Mouse (Mus musculus): ENCODE measurements around the gene Unc119b. TPM values are rescaled to one million over a fixed set of nuclear protein-coding genes. Genes with fewer than 3 reads are reported as not detected.
A peak's percentile ranks its signal among the peaks of the same experiment; 100 is the strongest.

Gene Unc119b
- 22.2 and 25.4 TPM in 2 replicates for polyA plus RNA-seq (2015; fragmentation: Nextera tagmentation; extraction: Ambion mirVana)

GRCm38 (mm10) chr5:115134234-115135165, at the start of gene Unc119b:
Unc119b (minus strand) TSS chr5:115134975.
- H3K4me3 ChIP-seq (replicated peaks; ENCODE audit: low read length): peak within 1 kb of the TSS; percentile 86
- under 1% methylated on average over 77 of the region's 81 CpGs for WGBS
- H3K27ac ChIP-seq (ENCODE audit: low read length): 0 out of 2 replicates have a peak within 1 kb of the TSS, but pooled peaks have one; percentile 3

DNA sequence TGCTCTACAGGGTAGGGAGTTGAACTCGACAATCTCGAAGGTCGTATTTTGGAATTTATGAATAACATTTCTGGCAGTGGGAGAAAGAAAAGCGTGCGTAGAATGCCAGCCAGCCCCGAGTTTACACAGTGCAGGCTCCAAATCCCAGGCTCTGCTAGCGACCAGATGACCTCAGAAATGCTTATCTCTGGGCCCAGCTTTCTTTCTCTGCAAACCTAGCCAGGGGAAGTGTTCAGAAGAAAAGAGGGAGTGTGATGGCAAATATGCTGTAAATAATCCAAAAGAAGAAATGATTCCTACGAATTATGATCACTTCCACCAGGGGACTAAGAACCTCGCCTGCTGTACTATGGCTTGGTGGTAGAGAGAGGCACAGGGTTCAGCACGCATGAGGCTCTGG, 48.7 kb upstream of the Unc119b start:
- Histone ChIP-seq H3K36me3 (ENCODE audit: control insufficient read depth, insufficient read depth, low read length) (no peaks in the 10 kb centered on the region), H3K4me2 (ENCODE audit: low read depth, low read length) (no peak overlapping the region), H3K27me3 (ENCODE audit: control insufficient read depth, insufficient read depth, low read length) (no peaks in the 10 kb centered on the region), H3K4me3 (replicated peaks; ENCODE audit: low read length) (no peak overlapping the region), H3K9ac (ENCODE audit: low read length) (no peak overlapping the region), H3K27ac (ENCODE audit: low read length) (no peak overlapping the region), H3K4me1 (ENCODE audit: control insufficient read depth, insufficient read depth, low read length) (peaks cover 13% of the 10 kb centered on the region), H3K9me3 (replicated peaks; ENCODE audit: control insufficient read depth, low read length) (no peaks in the 10 kb centered on the region; the same call in 1 of the 2 replicates)
- 39% methylated on average over 10 of the region's 10 CpGs for WGBS
- ATAC-seq (ENCODE audit: insufficient read depth, low FRiP score): no peak

More at GRCm38 (mm10) chr5:115134234-115135165, at the start of gene Unc119b:
- Histone ChIP-seq H3K4me2 (ENCODE audit: low read depth, low read length) (peak within 1 kb of the TSS; percentile 99), H3K27me3 (ENCODE audit: control insufficient read depth, insufficient read depth, low read length) (no peaks in the 10 kb centered on the region), H3K36me3 (ENCODE audit: control insufficient read depth, insufficient read depth, low read length) (no peaks in the 10 kb centered on the region), H3K9ac (ENCODE audit: low read length) (peak within 1 kb of the TSS; percentile 89), H3K4me1 (ENCODE audit: control insufficient read depth, insufficient read depth, low read length) (peaks cover 10% of the 10 kb centered on the region), H3K9me3 (replicated peaks; ENCODE audit: control insufficient read depth, low read length) (no peaks in the 10 kb centered on the region)
- ATAC-seq (ENCODE audit: insufficient read depth, low FRiP score): peak; percentile 96

DNA sequence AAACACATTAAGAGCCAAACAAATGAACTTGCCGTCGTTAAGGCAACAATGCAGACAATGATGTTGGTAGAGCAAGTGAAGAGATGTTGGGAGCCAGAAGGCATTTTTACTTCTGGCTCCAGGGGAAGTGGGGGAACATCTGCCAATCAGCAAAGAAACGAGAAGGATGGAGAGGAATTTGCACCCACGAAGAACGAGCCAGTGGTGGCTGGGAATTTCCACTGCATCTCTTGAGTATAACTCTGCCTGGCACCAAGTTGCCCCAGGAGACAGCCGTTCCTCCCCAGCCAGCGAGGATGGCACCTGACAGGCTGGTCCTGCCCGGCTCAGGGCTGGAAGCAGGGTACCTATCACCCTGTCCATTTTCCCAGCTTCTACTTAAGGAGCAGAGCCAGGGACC, 48.1 kb upstream of the Unc119b start:
- Histone ChIP-seq H3K27me3 (ENCODE audit: control insufficient read depth, insufficient read depth, low read length) (no peaks in the 10 kb centered on the region), H3K4me2 (ENCODE audit: low read depth, low read length) (no peak overlapping the region), H3K4me1 (ENCODE audit: control insufficient read depth, insufficient read depth, low read length) (peaks cover 13% of the 10 kb centered on the region), H3K9me3 (replicated peaks; ENCODE audit: control insufficient read depth, low read length) (no peaks in the 10 kb centered on the region), H3K36me3 (ENCODE audit: control insufficient read depth, insufficient read depth, low read length) (no peaks in the 10 kb centered on the region), H3K27ac (ENCODE audit: low read length) (no peak overlapping the region; the same call in 1 of the 2 replicates), H3K4me3 (replicated peaks; ENCODE audit: low read length) (no peak overlapping the region), H3K9ac (ENCODE audit: low read length) (no peak overlapping the region)
- 67% methylated on average over 8 of the region's 8 CpGs for WGBS
- ATAC-seq (ENCODE audit: insufficient read depth, low FRiP score): no peak

DNA sequence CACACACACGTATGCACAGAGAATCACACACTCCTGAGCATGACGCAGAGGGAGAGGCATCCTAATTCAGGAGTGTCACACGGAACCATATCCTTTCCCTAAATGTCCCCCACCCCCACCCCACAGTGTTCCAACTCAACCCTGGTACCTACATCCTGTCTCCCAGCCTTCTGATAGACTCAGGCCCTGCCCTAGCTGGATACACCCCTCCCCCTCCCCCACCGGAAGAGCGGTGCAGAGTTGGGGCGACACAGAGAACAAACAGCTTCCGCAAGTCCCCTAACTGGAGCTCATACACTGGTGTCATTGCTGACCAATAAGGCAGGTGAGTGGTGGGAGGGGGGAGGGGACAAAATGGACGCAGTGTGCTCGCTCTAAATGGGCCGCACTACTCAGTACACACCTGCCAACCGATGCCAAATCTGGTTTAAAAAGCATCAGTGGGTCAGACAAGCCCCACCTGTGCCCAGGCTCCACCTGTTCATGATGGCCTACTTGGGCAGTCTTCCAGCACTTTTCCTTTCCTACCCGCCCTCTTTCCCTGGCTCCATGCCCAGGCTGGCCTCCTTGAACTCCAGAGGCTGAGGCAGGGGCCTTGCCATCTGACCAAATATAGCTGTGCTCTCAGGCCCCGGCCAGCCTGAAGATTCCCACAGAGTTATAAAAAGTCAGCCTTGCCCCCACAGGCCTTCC, 46.6 kb upstream of the Unc119b start:
- 47% methylated on average over 13 of the region's 13 CpGs for WGBS
- H3K27me3 ChIP-seq (ENCODE audit: control insufficient read depth, insufficient read depth, low read length): no peaks in the 10 kb centered on the region
- peaks cover 9% of the 10 kb centered on the region; the same call in 1 of the 2 replicates for H3K4me1 ChIP-seq (ENCODE audit: control insufficient read depth, insufficient read depth, low read length)
- H3K36me3 ChIP-seq (ENCODE audit: control insufficient read depth, insufficient read depth, low read length): no peaks in the 10 kb centered on the region
- peak; percentile 60 for ATAC-seq (ENCODE audit: insufficient read depth, low FRiP score)
- peak overlapping the region; percentile 35; the same call in 1 of the 2 replicates for H3K27ac ChIP-seq (ENCODE audit: low read length)
- H3K4me2 ChIP-seq (ENCODE audit: low read depth, low read length): no peak overlapping the region
- H3K9me3 ChIP-seq (replicated peaks; ENCODE audit: control insufficient read depth, low read length): no peaks in the 10 kb centered on the region
- H3K4me3 ChIP-seq (replicated peaks; ENCODE audit: low read length): no peak overlapping the region
- H3K9ac ChIP-seq (ENCODE audit: low read length): no peak overlapping the region

- Histone ChIP-seq H3K4me2 (ENCODE audit: low read depth, low read length) (no peak overlapping the region), H3K9me3 (replicated peaks; ENCODE audit: control insufficient read depth, low read length) (no peaks in the 10 kb centered on the region), H3K9ac (ENCODE audit: low read length) (no peak overlapping the region), H3K4me1 (ENCODE audit: control insufficient read depth, insufficient read depth, low read length) (peaks cover 9% of the 10 kb centered on the region; the same call in 1 of the 2 replicates), H3K27me3 (ENCODE audit: control insufficient read depth, insufficient read depth, low read length) (no peaks in the 10 kb centered on the region), H3K4me3 (replicated peaks; ENCODE audit: low read length) (no peak overlapping the region), H3K36me3 (ENCODE audit: control insufficient read depth, insufficient read depth, low read length) (no peaks in the 10 kb centered on the region), H3K27ac (ENCODE audit: low read length) (no peak overlapping the region)
- no peak for ATAC-seq (ENCODE audit: insufficient read depth, low FRiP score)
- WGBS: 90% methylated on average over 11 of the region's 11 CpGs
Measured at GRCm38 (mm10) chr5:115179596-115179995, 44.8 kb upstream of the Unc119b start.

DNA sequence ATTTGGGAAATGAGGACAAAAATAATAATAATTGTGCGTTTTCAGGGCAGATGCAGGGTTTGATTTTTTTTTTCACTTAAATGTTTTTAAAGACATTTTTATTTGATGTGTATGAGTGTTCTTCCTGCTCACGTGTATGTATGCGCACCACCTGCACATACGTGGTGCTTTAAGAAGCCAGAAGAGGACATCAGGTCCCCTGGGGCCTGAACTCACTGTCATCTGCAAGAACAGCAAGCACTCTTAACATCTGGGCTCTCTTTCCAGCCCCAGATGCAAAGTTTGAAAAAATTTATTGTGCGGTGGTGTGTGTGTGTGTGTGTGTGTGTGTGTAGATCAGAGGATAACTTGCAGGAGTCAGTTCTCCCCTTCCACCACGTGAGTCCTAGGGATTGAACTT, 43.1 kb upstream of the Unc119b start:
- Histone ChIP-seq H3K27me3 (ENCODE audit: control insufficient read depth, insufficient read depth, low read length) (no peaks in the 10 kb centered on the region), H3K27ac (ENCODE audit: low read length) (no peak overlapping the region), H3K9ac (ENCODE audit: low read length) (no peak overlapping the region), H3K9me3 (replicated peaks; ENCODE audit: control insufficient read depth, low read length) (no peaks in the 10 kb centered on the region), H3K36me3 (ENCODE audit: control insufficient read depth, insufficient read depth, low read length) (no peaks in the 10 kb centered on the region), H3K4me1 (ENCODE audit: control insufficient read depth, insufficient read depth, low read length) (peaks cover 6% of the 10 kb centered on the region; the same call in 1 of the 2 replicates), H3K4me2 (ENCODE audit: low read depth, low read length) (no peak overlapping the region), H3K4me3 (replicated peaks; ENCODE audit: low read length) (no peak overlapping the region)
- no peak for ATAC-seq (ENCODE audit: insufficient read depth, low FRiP score)
- WGBS: 79% methylated on average over 6 of the region's 6 CpGs

- Histone ChIP-seq H3K4me1 (ENCODE audit: control insufficient read depth, insufficient read depth, low read length) (0 out of 2 replicates have a peak, but pooled peaks cover 4% of the 10 kb centered on the region), H3K27ac (ENCODE audit: low read length) (no peak overlapping the region), H3K4me3 (replicated peaks; ENCODE audit: low read length) (no peak overlapping the region), H3K9me3 (replicated peaks; ENCODE audit: control insufficient read depth, low read length) (no peaks in the 10 kb centered on the region), H3K9ac (ENCODE audit: low read length) (no peak overlapping the region), H3K36me3 (ENCODE audit: control insufficient read depth, insufficient read depth, low read length) (no peaks in the 10 kb centered on the region), H3K4me2 (ENCODE audit: low read depth, low read length) (no peak overlapping the region), H3K27me3 (ENCODE audit: control insufficient read depth, insufficient read depth, low read length) (no peaks in the 10 kb centered on the region)
- WGBS: 95% methylated on average over 1 of the region's 1 CpGs
- no peak for ATAC-seq (ENCODE audit: insufficient read depth, low FRiP score)
Measured at GRCm38 (mm10) chr5:115174554-115174953, 39.8 kb upstream of the Unc119b start.

DNA sequence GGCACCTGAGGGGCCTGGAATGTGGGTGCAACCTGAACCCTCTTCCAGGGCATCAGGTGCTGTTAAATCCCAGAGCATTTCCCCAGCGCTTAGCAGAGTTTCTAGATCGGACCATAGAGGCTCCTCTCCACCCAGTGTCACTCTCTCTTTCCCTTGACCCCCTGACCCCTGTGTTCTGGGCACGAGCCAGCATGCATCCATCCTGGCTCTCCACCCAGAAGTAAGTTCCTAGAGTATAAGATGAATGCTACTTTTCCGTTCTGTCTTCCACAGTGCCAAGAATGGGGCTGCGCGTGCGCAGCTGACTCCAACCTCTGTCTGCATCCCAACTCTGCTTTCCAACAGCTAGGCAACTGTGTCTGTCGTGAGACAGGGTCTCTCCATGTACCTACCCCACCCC, 35.4 kb upstream of the Unc119b start:
- peaks cover 25% of the 10 kb centered on the region for H3K4me1 ChIP-seq (ENCODE audit: control insufficient read depth, insufficient read depth, low read length)
- WGBS: 69% methylated on average over 8 of the region's 8 CpGs
- no peak for ATAC-seq (ENCODE audit: insufficient read depth, low FRiP score)
- no peaks in the 10 kb centered on the region for H3K9me3 ChIP-seq (replicated peaks; ENCODE audit: control insufficient read depth, low read length)
- H3K9ac ChIP-seq (ENCODE audit: low read length): no peak overlapping the region
- no peaks in the 10 kb centered on the region for H3K36me3 ChIP-seq (ENCODE audit: control insufficient read depth, insufficient read depth, low read length)
- H3K27me3 ChIP-seq (ENCODE audit: control insufficient read depth, insufficient read depth, low read length): no peaks in the 10 kb centered on the region
- H3K27ac ChIP-seq (ENCODE audit: low read length): no peak overlapping the region
- H3K4me2 ChIP-seq (ENCODE audit: low read depth, low read length): no peak overlapping the region
- H3K4me3 ChIP-seq (replicated peaks; ENCODE audit: low read length): no peak overlapping the region

Measured in stomach, embryonic 16.5 days (tissue).